Mouse (Mus musculus) testis, adult 2 months (tissue): Measurements from ENCODE around the gene Gbgt1. TPM values are rescaled to one million over a fixed set of nuclear protein-coding genes. Genes with fewer than 3 reads are reported as not detected.

ENCODE experiments used
- H3K27ac ChIP-seq: fragments of 200-500 bp; 2 replicates; pipeline ENCODE4 v1.5.1; 2012; ENCODE audit warnings: low read depth, low read length; ENCODE audit not compliant: control insufficient read depth, insufficient read depth
- H3K27me3 ChIP-seq: fragments of 200-500 bp; 2 replicates; pipeline ENCODE4 v1.6.1; 2012; ENCODE audit warnings: mild to moderate bottlenecking, low read length, moderate library complexity; ENCODE audit not compliant: control insufficient read depth, insufficient read depth
- H3K36me3 ChIP-seq: fragments of 200-500 bp; 2 replicates; pipeline ENCODE4 v1.6.1; 2012; ENCODE audit warnings: mild to moderate bottlenecking, low read length; ENCODE audit not compliant: control insufficient read depth, insufficient read depth
- H3K4me1 ChIP-seq: fragments of 200-500 bp; 2 replicates; pipeline ENCODE4 v1.6.1; 2012; ENCODE audit warnings: low read length; ENCODE audit not compliant: control insufficient read depth, insufficient read depth
- H3K4me3 ChIP-seq: fragments of 200-500 bp; 2 replicates; pipeline ENCODE4 v1.5.1; 2012; ENCODE audit warnings: low read depth, mild to moderate bottlenecking, low read length, moderate library complexity, mixed read lengths; ENCODE audit not compliant: control insufficient read depth
- CTCF ChIP-seq: fragments of 200-500 bp; IDR thresholded peaks from 2 replicates; pipeline ENCODE4 v1.5.1; 2012; ENCODE audit warnings: low read depth, mild to moderate bottlenecking, inconsistent platforms, low read length, moderate library complexity; ENCODE audit not compliant: control insufficient read depth, insufficient read depth, insufficient replicate concordance
- POLR2A ChIP-seq: fragments of 200-500 bp; IDR thresholded peaks from 2 replicates; pipeline ENCODE4 v1.6.1; 2012; ENCODE audit warnings: low read depth, mild to moderate bottlenecking, inconsistent platforms, low read length, moderate library complexity; ENCODE audit not compliant: control insufficient read depth
- polyA plus RNA-seq: library from polyadenylated mRNA; depleted of rRNA; stranded (reverse); fragments of >200 nt; gene quantifications from 2 replicates; pipeline ENCODE4 v1.2.3, GENCODE M21; 2012

Gbgt1 gene
- polyA plus RNA-seq, 1 experiment, result 3.1 TPM

- Histone ChIP-seq H3K27me3 (no peaks in the 10 kb centered on the region), H3K27ac (peak overlapping the region; percentile 9; the same call in 1 of the 2 replicates), H3K4me1 (peaks cover 2% of the 10 kb centered on the region; the same call in 1 of the 2 replicates), H3K4me3 (no peak overlapping the region), H3K36me3 (no peaks in the 10 kb centered on the region; the same call in 1 of the 2 replicates)
- TF ChIP-seq CTCF, result no peak
- no peak for TF ChIP-seq POLR2A
Measured at GRCm38 (mm10) chr2:28524406-28524805, 27.7 kb downstream of the Gbgt1 start.

DNA sequence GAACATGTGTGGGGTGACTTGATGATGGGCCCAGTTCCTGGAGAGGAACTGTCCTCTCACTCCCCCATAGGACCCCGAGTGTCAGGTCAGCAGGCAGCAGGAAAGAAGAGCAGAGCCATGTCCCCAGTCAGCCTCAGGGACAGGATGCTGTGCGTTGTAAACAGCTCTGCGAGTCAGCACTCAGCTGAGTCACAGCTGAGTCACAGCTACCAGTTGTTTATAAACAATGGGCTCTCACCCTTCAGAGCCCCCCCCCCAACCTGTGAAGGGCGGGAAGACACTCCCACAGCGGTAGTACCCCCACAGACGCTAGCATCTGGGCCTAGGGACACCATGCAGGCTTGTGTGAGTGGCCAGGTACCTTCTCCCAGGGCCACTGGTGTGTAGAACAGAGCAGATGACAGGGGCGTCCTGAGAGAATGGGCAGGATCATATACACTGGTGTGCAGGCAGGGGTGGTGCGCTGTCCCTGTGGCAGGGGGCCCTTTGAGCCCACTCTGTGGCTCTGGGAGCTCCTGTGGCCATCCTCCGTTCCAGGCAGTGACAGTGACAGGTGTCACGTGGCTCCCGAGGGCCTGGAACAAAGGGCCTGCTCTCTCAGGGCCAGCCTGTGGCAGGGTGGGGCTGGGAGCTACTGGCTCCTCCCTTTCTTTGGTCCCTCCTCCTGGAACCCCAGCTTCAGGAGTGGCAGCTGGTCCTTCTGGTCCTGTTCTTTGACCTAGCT, 28.7 kb downstream of the Gbgt1 start:
- Histone ChIP-seq H3K27ac (peak overlapping the region; percentile 56), H3K36me3 (no peaks in the 10 kb centered on the region; the same call in 1 of the 2 replicates), H3K4me1 (peaks cover 3% of the 10 kb centered on the region; the same call in 1 of the 2 replicates), H3K27me3 (no peaks in the 10 kb centered on the region), H3K4me3 (no peak overlapping the region; the same call in 1 of the 2 replicates)
- TF ChIP-seq CTCF (no peak), POLR2A (no peak; the same call in 1 of the 2 replicates)

GRCm38 (mm10) chr2:28525943-28526876, 29.5 kb downstream of the Gbgt1 start:
- Histone ChIP-seq H3K4me3 (no peak overlapping the region), H3K4me1 (peaks cover 4% of the 10 kb centered on the region; the same call in 1 of the 2 replicates), H3K36me3 (no peaks in the 10 kb centered on the region; the same call in 1 of the 2 replicates), H3K27ac (peak overlapping the region; percentile 10), H3K27me3 (no peaks in the 10 kb centered on the region)
- TF ChIP-seq CTCF (no peak), POLR2A (no peak)

GRCm38 (mm10) chr2:28527436-28528353, 31.0 kb downstream of the Gbgt1 start:
- H3K27ac ChIP-seq, result no peak overlapping the region
- H3K27me3 ChIP-seq, result no peaks in the 10 kb centered on the region
- no peak overlapping the region for H3K4me3 ChIP-seq
- no peaks in the 10 kb centered on the region; the same call in 1 of the 2 replicates for H3K36me3 ChIP-seq
- TF ChIP-seq POLR2A (no peak), CTCF (no peak)
- peaks cover 8% of the 10 kb centered on the region; the same call in 1 of the 2 replicates for H3K4me1 ChIP-seq

- peaks cover 11% of the 10 kb centered on the region for H3K4me1 ChIP-seq
- TF ChIP-seq CTCF (no peak), POLR2A (no peak)
- H3K36me3 ChIP-seq, result no peaks in the 10 kb centered on the region; the same call in 1 of the 2 replicates
- H3K27ac ChIP-seq, result no peak overlapping the region
- no peak overlapping the region for H3K4me3 ChIP-seq
- no peaks in the 10 kb centered on the region for H3K27me3 ChIP-seq
Measured at GRCm38 (mm10) chr2:28528354-28528730, 31.7 kb downstream of the Gbgt1 start.

DNA sequence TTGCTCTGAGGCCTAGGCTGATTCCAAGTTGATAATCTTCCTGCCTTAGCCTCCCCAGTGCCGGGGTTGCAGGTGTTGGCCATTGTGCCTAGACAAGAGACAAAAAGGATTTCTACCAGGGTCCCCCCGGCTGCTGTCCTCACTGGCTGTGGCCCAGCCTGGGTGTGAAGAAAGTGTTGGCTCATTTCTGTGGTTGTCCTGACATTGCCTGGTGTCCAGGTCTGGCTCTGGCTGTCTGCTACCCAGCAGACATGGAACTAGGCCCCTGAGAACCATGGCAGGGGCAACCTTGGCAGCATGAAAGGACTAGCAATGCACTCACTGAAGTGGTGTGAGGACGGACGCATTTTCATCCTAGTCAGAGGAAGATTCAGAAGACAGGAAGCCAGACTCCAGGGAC, 33.2 kb downstream of the Gbgt1 start:
- no peaks in the 10 kb centered on the region for H3K27me3 ChIP-seq
- no peak overlapping the region for H3K4me3 ChIP-seq
- TF ChIP-seq CTCF, result no peak
- no peak for TF ChIP-seq POLR2A
- H3K4me1 ChIP-seq, result peaks cover 12% of the 10 kb centered on the region
- H3K27ac ChIP-seq, result no peak overlapping the region
- no peaks in the 10 kb centered on the region for H3K36me3 ChIP-seq
